Comparison of ENCODE assay signal across 9 mouse cellular contexts in the genomic region with DNA sequence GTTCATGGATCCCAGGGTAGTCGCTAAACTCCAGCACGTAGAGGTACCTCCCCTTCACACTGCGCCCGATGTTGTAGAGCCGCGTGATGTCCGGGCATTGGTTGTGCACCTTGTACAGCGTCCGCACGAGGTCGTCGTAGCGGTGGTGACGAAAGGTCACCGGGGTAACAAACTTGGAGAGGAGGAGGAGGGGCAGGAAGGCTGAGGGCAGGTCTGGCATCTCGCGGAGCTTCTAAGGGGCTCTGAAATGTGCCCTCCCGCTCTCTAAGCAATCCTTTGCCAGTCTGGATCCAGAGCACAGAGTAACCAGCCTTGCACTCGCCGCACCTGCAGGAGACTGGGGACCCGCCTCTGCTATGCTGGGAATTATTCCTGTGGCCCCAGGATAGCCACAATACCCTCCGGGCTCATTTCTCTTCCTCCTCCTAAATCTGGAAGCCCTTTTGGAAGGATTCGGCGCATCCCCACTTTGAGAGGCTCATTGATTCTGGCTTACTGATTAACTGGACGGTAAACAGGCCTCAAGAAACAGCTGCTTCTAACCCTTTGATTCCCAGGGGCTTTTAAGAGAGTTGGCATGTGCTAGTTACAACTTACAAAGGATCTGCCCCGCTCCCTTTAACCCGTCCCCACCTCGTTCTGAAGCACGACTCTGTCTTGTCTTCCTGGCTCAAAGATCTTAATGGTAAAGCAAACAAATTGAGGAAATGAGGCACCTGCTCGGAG. TPM values are rescaled to one million over a fixed set of nuclear protein-coding genes. Genes with fewer than 3 reads are reported as not detected.
DNase-seq lines count a peak whose midpoint lies in the region; ATAC-seq lines count a peak whose summit lies in the region.
"Had no signal": no experiment of that assay in that cellular context is flagged by ENCODE, and none has a peak within 500 bp of the region (broad histone marks: within the 10 kb centered on the region; RNA-seq: fewer than 3 reads in every experiment).

A gene (minus strand): TSS at position 488 of the 726 bp plus-strand sequence.

- DNase-seq in ZHBTc4 (ENCODE audit: low read depth, low spot score) (peak; percentile 75), adipocyte (ENCODE audit: low spot score) (no peak)
- peak; percentile 70 for DNase-seq in kidney, postnatal 10 days
- DNase-seq in mesoderm, embryonic 11.5 days (ENCODE audit: low read depth, low spot score), result peak; percentile 30
- DNase-seq in thymus, postnatal 14 days, result no peak
- DNase-seq in cerebellum, adult 11-12 months, result no peak
- no peak for DNase-seq in gastrocnemius, adult 8-10 months (ENCODE audit: low spot score in 2 of 2)

- H3K36me3 ChIP-seq in forebrain, embryonic 12.5 days (replicated peaks), result no peaks in the 10 kb centered on the region

- H3K9me3 ChIP-seq in forebrain, embryonic 12.5 days, result no peaks in the 10 kb centered on the region

- H3K4me3 ChIP-seq in forebrain, embryonic 12.5 days (replicated peaks), result peak within 1 kb of the TSS; percentile 15; the same call in 1 of the 2 replicates

- ATAC-seq in forebrain, embryonic 12.5 days (ENCODE audit: low FRiP score), result no peak

- H3K4me1 ChIP-seq in forebrain, embryonic 12.5 days, result peaks cover 7% of the 10 kb centered on the region

- peaks cover 12% of the 10 kb centered on the region for H3K27me3 ChIP-seq in forebrain, embryonic 12.5 days

- no peak within 1 kb of the TSS for H3K27ac ChIP-seq in forebrain, embryonic 12.5 days

- no peak within 1 kb of the TSS for H3K9ac ChIP-seq in forebrain, embryonic 12.5 days

- peak within 1 kb of the TSS; percentile 40 for H3K4me2 ChIP-seq in forebrain, embryonic 12.5 days

- WGBS in forebrain, embryonic 12.5 days, result 22% methylated on average over 30 of the region's 30 CpGs

RNA-seq across cellular contexts. Expression of the gene that starts here (rescaled TPM):
- 0.10 TPM in 1 of 2 replicates, not detected in the other for polyA plus RNA-seq in forebrain, embryonic 12.5 days (2016; fragmentation: Nextera tagmentation; extraction: Ambion mirVana)
- under 1 TPM in 3 of 4 experiments, not detected in 1; 0.16 to 0.31 (median 0.17) TPM for total RNA-seq in gastrocnemius, adult 8-10 months (2022)
- total RNA-seq: neutrophil, adult 5-6 weeks had no signal

Comparison
In these comparisons a context has a peak if more than half of its experiments do, and no peak if none do; other contexts are left out.
1. DNase-seq: peak in ZHBTc4 (single experiment), kidney, postnatal 10 days (single experiment) and mesoderm, embryonic 11.5 days (single experiment); none in thymus, postnatal 14 days (single experiment), adipocyte (single experiment), cerebellum, adult 11-12 months (single experiment) and gastrocnemius, adult 8-10 months (0 of 2).